Mouse (Mus musculus) testis, adult 2 months (tissue): ENCODE results near the gene Ubr2.

ENCODE experiments used
- CTCF ChIP-seq: fragments of 200-500 bp; IDR thresholded peaks from 2 replicates; pipeline ENCODE4 v1.5.1; 2012; ENCODE audit warnings: low read depth, mild to moderate bottlenecking, inconsistent platforms, low read length, moderate library complexity; ENCODE audit not compliant: control insufficient read depth, insufficient read depth, insufficient replicate concordance
- POLR2A ChIP-seq: fragments of 200-500 bp; IDR thresholded peaks from 2 replicates; pipeline ENCODE4 v1.6.1; 2012; ENCODE audit warnings: low read depth, mild to moderate bottlenecking, inconsistent platforms, low read length, moderate library complexity; ENCODE audit not compliant: control insufficient read depth

DNA sequence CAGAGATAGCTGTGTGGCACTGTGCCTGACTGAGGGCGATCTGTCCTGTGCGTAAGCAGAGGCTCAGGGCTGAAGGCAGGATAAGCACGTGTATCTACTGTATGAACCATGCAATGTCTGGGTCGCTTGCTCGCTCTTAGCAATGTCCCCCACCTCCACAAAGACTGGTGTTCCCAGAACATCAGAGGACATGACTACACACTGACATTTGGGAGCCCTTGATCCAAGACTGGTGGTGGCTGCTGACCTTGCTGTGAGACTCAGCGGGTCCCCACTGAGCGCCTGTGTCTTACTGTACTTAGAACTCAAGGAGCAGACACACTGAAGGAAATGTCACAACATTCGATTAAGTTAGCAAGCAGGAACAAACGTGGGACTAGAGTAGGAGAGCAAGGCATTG lies 64.1 kb downstream of the Ubr2 start:
- TF ChIP-seq POLR2A (no peak), CTCF (no peak)
